Mouse (Mus musculus): ENCODE results near the gene Tekt5.

Tekt5 gene

GRCm38 (mm10) chr16:10335953-10336352 is 59.3 kb downstream of the Tekt5 start:
- no peak for DNase-seq

- no peak for DNase-seq
These were observed 62.6 kb downstream of the Tekt5 start for GRCm38 (mm10) chr16:10332732-10333131.

GRCm38 (mm10) chr16:10330586-10331495 is 64.4 kb downstream of the Tekt5 start:
- DNase-seq = no peak

GRCm38 (mm10) chr16:10327563-10328333 is 67.5 kb downstream of the Tekt5 start:
- DNase-seq = no peak

- no peak for DNase-seq
These were observed 75.2 kb downstream of the Tekt5 start for GRCm38 (mm10) chr16:10319914-10320569.

- DNase-seq = no peak
These were observed 78.1 kb downstream of the Tekt5 start for GRCm38 (mm10) chr16:10317197-10317544.

GRCm38 (mm10) chr16:10316493-10317196 is 78.6 kb downstream of the Tekt5 start:
- no peak for DNase-seq

- peak; percentile 71 for DNase-seq
These were observed 81.6 kb downstream of the Tekt5 start, which contains the start of gene Emp2 for GRCm38 (mm10) chr16:10313646-10314088. Emp2 (minus strand) TSS chr16:10313968.

GRCm38 (mm10) chr16:10313226-10313625 is 82.1 kb downstream of the Tekt5 start:
- DNase-seq = peak; percentile 43

- DNase-seq = no peak
These were observed 83.3 kb downstream of the Tekt5 start for GRCm38 (mm10) chr16:10311989-10312388.

- no peak for DNase-seq
These were observed 84.2 kb downstream of the Tekt5 start for GRCm38 (mm10) chr16:10311086-10311485.

GRCm38 (mm10) chr16:10310507-10310906 is 84.8 kb downstream of the Tekt5 start:
- DNase-seq = no peak

All from retina, postnatal 1 day (tissue).